Mouse (Mus musculus): ENCODE data around the gene Utp6.
A peak's percentile ranks its signal among the peaks of the same experiment; 100 is the strongest.
"Not testable (repeated sequence)": the region's sequence is repeated elsewhere in the genome, so short reads cannot be mapped to it uniquely, and the experiment has no call there.

Gene Utp6

GRCm38 (mm10) chr11:79962125-79962876, at the start of gene Utp6:
TSS of gene Utp6 (minus strand) at chr11:79962390.
- DNase-seq (ENCODE audit: low spot score), result peak; percentile 100

- peak; percentile 33 for DNase-seq (ENCODE audit: low spot score)
These were observed 32.2 kb upstream of the Utp6 start for GRCm38 (mm10) chr11:79994271-79994988.

- peak; percentile 78 for DNase-seq (ENCODE audit: low spot score)
These were observed 31.4 kb upstream of the Utp6 start for GRCm38 (mm10) chr11:79993356-79994270.

GRCm38 (mm10) chr11:79992592-79993355, 30.6 kb upstream of the Utp6 start, which contains the start of gene Suz12:
TSS of gene Suz12 (plus strand) at chr11:79993106.
- peak; percentile 98 for DNase-seq (ENCODE audit: low spot score)

GRCm38 (mm10) chr11:79992035-79992591, 29.9 kb upstream of the Utp6 start:
- DNase-seq (ENCODE audit: low spot score), result no peak

GRCm38 (mm10) chr11:79991600-79991999, 29.4 kb upstream of the Utp6 start:
- no peak for DNase-seq (ENCODE audit: low spot score)

GRCm38 (mm10) chr11:79990120-79990519, 27.9 kb upstream of the Utp6 start:
- DNase-seq (ENCODE audit: low spot score), result no peak

- DNase-seq (ENCODE audit: low spot score), result no peak
These were observed 25.7 kb upstream of the Utp6 start for GRCm38 (mm10) chr11:79987896-79988295.

- no peak for DNase-seq (ENCODE audit: low spot score)
These were observed 24.7 kb upstream of the Utp6 start for GRCm38 (mm10) chr11:79986886-79987285.

- DNase-seq (ENCODE audit: low spot score), result not testable (repeated sequence)
These were observed 15.6 kb upstream of the Utp6 start for GRCm38 (mm10) chr11:79977747-79978146.

GRCm38 (mm10) chr11:79977061-79977460, 14.9 kb upstream of the Utp6 start:
- not testable (repeated sequence) for DNase-seq (ENCODE audit: low spot score)

- not testable (repeated sequence) for DNase-seq (ENCODE audit: low spot score)
These were observed 14.5 kb upstream of the Utp6 start for GRCm38 (mm10) chr11:79976645-79977044.

- DNase-seq (ENCODE audit: low spot score), result no peak
These were observed 14.0 kb upstream of the Utp6 start for GRCm38 (mm10) chr11:79976222-79976621.

GRCm38 (mm10) chr11:79975377-79975776, 13.2 kb upstream of the Utp6 start:
- peak; percentile 27 for DNase-seq (ENCODE audit: low spot score)

- peak; percentile 69 for DNase-seq (ENCODE audit: low spot score)
These were observed 11.7 kb upstream of the Utp6 start for GRCm38 (mm10) chr11:79973626-79974476.

- DNase-seq (ENCODE audit: low spot score), result peak; percentile 44
These were observed 10.9 kb upstream of the Utp6 start for GRCm38 (mm10) chr11:79973133-79973532.

GRCm38 (mm10) chr11:79967752-79968151, 5.6 kb upstream of the Utp6 start:
- no peak for DNase-seq (ENCODE audit: low spot score)

GRCm38 (mm10) chr11:79965896-79966295, 3.7 kb upstream of the Utp6 start:
- no peak for DNase-seq (ENCODE audit: low spot score)

- DNase-seq (ENCODE audit: low spot score), result peak; percentile 45
These were observed 1.2 kb upstream of the Utp6 start for GRCm38 (mm10) chr11:79963212-79963974.

GRCm38 (mm10) chr11:79962877-79963183, 640 bp upstream of the Utp6 start:
- no peak for DNase-seq (ENCODE audit: low spot score)

Data from embryo, embryonic 10.5 days (tissue).